Mouse (Mus musculus) cerebellum, adult 2 months (tissue): ENCODE data around the gene Nfat5.

ENCODE experiments used
- CTCF ChIP-seq: fragments of 200-500 bp; IDR thresholded peaks from 2 replicates; pipeline ENCODE4 v1.5.1; 2011; ENCODE audit warnings: low read depth, mild to moderate bottlenecking, control low read depth, low read length, moderate library complexity, borderline replicate concordance; ENCODE audit not compliant: insufficient read depth
- POLR2A ChIP-seq: fragments of 200-500 bp; IDR thresholded peaks from 2 replicates; pipeline ENCODE4 v1.6.1; 2011; ENCODE audit warnings: low read length, control low read depth, borderline replicate concordance; ENCODE audit not compliant: insufficient read depth

DNA sequence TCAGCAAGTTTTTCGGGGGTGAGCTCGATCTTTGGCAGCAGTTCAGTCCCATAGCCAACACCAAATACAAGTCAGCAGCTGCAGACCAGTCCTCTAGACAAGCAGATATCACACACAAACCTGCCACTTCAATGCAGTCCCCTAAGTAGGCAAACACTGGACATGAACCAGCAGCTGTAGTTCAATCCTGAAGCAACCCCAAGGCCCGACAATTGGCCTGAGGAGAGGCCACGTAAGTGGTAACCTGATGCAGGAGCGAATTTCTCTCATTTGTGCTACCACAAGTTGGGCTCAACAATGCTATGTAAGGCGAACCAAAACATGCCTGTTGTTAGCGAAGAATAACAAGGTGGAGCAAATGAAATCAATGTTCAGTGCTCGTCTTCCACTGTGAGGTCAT, 87.5 kb downstream of the Nfat5 start:
- TF ChIP-seq POLR2A (no peak), CTCF (no peak)
